Mouse (Mus musculus) adrenal gland, postnatal 14 days (tissue): Measurements from ENCODE around the gene Spa17. TPM values are rescaled to one million over a fixed set of nuclear protein-coding genes. Genes with fewer than 3 reads are reported as not detected.

Source experiments
- DNase-seq: peaks from one replicate; pipeline ENCODE4 v3.0.0; 2021; ENCODE audit warnings: mixed read lengths
- total RNA-seq: library from RNA; stranded (reverse); gene quantifications from 2 replicates; pipeline ENCODE4 v1.2.3, GENCODE M21; 2021

Gene Spa17
- total RNA-seq, 1 experiment from 2014 or later, result 4.9 TPM

DNA sequence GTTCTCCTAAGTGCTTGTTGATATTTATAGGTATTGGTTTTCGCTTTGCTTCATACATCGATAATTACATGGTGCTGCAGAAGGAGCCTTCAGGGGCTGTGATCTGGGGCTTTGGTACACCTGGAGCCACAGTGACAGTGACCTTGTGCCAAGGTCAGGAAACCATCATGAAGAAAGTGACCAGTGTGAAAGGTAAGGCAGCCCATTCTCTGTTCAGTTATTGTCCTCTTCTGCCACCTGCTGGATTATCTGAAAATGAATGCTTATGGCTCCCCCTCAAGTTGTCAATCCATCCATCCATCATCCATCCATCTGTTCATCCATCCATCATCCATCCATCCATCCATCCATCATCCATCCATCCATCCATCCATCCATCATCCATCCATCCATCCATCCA lies 3.2 kb upstream of the Spa17 start:
- DNase-seq, result peak; percentile 10

DNA sequence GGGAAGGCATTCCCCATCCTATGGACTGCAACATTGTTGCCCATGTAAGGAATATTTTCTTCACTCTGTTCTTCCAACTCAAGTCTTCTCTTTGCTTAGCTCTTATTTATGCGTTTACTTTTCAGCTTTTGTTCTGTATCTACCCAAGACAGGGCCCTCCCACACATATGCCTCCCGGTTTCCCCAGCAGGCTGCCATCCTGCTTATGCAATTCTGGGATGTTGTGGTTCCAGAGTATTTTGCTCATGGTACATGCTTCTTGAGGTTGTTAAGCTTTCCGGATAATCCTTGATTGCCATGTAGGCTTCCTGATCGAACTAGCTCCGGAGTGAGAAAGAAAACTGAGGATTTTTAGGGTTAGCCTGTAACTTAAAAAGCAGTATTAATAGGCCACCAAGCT lies 1.7 kb upstream of the Spa17 start:
- no peak for DNase-seq

DNA sequence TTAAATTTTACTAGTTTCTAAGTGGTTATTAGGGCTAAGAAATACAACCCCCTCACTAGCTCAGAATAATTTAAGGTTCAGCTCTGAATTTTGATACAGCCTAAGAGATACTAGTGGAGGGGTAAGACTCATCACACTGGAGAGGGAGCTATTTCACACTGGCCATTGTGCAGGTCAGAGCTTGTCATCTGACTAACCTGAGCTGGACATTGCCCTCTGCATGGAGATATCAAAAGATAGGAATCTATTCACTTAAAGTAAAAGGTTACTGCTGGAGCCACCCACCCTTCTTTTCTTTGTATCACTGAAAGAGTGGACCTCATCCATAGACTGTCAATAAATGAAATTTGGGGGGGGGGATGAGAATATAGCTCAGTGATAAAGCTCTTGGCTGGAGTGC lies 794 bp upstream of the Spa17 start:
- DNase-seq, result no peak

DNA sequence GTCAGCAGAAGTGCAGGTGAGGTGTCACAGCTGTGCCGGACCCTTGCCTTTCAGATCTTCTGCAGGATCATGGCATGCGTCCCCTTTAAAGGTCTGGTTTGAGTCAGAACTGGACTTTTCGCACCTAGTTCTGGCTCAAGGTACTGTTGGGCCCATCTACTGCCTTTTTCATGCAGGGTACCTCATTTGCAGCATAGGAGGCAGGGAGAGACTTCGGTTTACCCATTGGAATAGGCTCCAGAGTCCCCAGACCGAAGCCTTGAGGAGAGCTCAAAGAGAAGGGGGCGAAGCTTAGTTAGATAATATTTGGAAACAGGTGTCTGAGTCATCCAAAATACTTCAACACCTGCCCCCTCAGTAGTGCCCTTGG lies 374 bp upstream of the Spa17 start:
- no peak for DNase-seq

DNA sequence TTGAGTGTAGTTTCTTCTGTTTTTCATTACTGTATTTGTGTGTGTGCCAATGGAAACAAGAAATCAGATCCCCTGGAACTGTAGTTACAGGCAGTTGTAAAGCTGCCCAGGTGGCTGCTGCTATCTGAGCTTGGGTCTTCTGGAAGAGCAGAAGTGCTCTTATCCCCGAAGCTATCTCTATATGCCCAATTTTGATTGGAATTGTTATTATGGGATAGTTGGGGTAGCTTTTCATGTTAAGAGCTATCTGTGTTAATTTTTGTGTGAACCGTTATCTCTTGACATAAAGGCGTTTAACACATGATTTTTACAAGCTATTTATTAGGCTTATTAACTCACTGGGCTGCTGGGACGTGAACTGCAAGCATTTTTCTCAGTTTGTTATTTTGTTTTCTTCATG lies 4.0 kb downstream of the Spa17 start:
- DNase-seq, result no peak

DNA sequence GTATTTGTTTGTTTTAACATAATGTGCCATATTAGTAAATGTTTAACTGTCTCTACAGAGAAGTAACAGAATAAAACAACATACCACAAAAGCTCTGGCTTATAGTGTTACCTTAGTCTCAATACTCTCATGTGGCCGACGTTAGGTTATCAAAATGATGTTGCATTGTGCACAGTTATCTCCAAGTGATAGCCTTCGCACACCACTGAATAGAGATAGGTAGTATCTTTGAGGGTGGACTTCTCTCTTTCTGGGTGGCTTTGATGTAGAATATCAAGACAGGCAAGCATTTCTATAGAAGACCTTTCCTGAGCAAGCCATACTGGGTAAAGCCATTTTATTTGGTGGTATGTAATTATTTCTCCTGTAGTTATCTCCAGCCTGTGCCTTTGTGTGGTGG lies 8.4 kb downstream of the Spa17 start:
- DNase-seq, result no peak

DNA sequence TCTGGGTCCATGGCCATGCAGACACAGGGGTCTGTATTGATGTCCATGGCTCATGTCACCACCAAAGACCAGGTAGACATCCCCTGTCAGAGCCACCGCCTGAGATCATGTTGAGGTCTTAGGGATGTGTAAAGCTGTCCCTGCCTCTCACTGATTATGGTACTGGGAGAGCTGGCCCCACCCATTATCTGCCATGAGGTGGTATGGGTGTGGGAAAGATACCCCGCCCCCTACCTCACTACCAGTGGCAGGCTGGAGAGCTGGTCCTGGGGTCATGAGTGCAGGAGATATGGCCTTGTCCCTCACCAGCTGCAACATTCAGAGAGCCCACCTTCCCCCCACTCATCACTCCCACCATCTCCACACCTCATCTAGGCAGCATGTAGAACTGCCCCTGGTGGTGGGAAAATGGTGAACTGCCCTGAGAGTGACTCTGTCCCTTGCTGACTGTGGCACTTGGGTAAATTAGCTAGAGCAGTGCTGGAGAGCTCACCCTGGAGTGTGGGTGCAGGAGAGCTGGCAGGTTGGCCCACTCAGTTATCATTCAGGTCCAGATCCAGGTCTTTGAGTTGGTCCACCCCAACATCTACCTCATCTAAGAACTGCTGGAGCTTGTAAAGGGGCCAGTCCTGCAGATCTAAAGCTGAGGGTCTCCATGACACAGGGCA lies 12.8 kb downstream of the Spa17 start:
- no peak for DNase-seq

DNA sequence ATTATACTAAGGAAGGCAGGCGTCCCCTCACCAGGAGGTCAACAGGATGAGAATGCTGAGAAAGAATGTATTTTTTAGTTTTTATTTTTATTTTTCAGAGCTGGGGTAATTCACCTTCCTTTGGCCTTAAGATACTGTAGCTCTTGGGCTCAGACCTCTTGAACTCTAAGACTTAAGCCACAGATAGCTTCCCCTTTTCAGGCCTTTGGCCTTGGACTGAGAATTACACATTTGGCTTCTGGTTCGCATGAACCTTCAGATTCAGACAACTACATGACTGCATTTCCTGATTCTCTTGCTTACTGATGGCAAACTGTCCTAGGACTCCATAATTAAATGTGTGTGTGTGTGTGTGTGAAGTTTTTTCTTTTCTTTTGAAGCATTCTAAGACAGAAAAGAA lies 14.9 kb downstream of the Spa17 start:
- DNase-seq, result no peak

DNA sequence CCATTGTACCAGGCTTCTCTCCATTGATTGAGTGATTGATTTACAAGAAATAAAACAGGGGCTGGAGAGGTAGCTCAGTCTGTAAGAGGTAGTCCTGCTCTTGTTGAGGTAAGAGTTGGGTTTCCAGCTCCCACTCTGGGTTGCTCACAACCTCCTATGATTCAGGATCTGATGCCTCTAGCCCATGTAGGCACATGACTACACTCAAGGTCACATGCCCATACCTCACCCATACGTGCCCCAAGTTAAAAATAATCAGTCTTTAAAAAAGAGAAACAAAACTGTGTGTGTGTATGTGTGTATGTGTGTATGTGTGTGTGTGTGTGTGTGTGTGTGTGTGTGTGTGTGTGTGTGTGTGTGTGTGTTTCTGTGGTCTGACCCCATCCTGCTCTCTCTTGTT lies 18.0 kb downstream of the Spa17 start:
- no peak for DNase-seq

DNA sequence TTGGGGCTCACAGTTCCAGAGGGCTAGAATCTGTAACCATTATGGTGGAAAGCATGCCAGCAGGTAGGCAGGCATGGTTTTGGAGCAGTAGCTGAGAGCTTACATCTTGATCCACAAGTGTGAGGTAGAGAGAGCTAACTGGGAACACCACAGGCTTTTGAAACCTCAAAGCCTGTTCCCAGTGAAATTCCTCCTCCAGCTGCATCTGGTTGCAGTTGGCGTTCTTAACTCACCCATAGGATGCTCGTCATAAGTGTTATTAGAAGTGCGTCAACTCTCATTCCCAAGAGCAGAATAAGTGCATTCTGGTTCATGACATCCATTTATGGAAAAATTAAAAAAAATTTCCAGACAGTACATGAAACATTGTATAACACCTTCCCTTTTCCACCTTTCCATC lies 19.8 kb downstream of the Spa17 start:
- no peak for DNase-seq

DNA sequence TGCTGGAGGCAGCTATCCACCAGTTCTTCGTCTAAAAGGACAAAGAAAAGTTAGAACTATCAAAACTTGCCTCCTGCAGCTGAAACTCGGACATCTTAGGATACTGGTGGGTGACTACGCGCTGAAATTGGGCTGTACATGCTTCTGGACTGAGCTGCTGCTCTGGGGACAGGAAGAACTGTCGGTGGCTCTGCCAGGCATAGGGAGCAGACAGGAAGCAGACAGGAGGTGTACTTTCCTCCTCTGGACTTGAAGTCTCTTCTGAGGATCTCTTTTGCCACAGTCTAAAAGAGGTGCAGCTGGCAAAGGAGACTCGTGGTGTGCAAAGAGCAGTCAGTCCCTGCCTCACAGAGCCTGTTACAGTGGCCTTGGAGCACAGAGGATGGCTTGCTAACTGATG lies 20.9 kb downstream of the Spa17 start:
- no peak for DNase-seq

DNA sequence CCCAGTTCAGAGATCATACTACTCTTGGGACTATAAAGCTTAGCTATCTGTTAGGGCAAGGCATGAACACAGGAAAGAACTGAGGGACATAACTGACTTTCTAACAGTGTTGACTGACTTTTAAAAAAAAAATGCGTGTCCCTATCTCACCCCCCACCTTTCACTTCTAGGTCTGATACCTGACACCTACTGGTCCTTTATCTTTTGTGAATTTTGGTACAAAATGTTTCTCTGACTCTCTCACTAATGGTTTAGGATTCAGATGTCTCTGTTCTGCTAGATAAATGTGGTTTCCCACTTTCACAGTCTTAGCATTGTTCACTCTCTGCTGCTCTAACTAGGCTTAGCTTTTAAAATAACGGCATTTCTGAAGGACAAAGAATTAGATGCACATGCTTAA lies 21.5 kb downstream of the Spa17 start:
- DNase-seq, result no peak

DNA sequence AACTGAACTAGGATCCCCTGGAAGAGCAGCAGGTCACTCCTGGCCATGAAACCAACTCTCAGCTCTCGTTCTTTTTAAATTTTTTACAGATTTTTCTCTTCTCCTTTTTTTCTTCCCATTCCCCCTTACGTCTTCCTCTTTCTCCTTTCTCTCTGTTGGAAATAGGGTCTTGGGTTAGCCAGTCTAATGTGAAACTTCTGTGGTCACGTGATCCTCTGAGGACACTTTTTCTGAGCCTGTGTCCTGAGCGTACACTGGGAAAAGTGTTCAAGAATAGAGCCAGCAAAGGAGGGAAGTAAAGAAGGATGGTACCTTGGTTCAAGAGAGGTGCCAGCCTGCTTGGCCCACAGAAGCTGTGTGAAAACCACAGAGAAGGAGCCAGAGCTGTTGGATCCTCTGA lies 23.1 kb downstream of the Spa17 start:
- no peak for DNase-seq

DNA sequence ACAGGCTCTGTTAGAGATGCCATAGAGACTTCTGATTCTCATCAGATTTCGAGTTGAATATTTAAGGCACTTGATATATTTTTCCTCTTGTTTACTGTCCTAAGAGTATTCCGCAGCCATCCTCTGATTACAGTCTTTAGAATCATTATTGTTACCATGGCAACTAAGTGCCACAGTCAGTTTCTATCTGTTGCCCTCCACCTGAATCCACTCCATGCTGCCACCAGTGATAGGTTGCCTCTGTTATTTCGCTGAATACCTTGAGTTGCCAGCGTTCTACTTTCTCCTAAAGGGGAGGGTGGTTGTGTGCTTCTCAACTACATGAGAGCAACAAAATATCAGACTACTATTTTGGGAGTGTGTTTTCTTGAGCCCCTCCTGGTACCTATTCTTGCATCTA lies 26.8 kb downstream of the Spa17 start:
- no peak for DNase-seq

DNA sequence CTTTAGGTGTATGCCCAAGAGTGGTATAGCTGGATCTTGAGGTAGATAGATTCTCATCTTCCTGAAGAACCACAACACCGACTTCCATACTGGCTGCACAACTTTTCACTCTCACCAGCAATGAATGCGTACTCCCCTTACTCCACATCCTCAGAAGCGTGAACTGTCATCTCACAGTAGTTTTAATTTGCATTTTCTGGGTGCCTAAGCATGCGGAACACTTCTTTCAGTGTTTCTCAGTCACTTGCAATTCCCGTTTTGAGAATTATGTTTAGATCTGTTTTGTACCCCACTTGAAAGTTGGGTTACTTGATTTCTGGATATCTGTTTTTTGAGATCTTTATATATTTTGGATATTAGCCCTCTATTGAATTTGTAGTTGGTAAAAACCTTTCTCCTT lies 29.9 kb downstream of the Spa17 start:
- no peak for DNase-seq

DNA sequence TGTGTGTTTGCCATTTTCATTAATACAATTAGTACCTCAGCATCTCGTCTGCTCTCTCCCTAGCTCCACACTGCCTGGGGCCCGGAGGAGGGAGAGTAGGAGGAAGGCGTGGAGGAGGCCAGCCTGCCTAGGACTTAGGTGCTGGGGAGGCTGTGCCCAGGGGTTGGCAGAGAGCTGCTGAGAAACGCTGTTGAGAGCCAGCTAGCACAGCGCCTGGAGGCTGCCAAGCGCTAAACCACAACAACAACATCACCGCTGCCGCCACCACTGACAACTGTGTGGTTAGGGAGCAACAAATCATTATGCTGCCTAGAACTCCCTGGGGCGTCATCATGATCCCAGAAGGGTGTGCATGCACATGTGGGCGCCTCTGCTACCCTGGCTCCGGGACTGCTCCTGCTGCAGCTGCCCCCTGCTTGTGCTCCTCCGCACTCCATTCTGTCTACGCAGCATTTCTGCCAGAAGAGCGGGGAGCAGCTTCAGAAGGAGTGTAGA lies 37.0 kb downstream of the Spa17 start:
- peak; percentile 24 for DNase-seq

DNA sequence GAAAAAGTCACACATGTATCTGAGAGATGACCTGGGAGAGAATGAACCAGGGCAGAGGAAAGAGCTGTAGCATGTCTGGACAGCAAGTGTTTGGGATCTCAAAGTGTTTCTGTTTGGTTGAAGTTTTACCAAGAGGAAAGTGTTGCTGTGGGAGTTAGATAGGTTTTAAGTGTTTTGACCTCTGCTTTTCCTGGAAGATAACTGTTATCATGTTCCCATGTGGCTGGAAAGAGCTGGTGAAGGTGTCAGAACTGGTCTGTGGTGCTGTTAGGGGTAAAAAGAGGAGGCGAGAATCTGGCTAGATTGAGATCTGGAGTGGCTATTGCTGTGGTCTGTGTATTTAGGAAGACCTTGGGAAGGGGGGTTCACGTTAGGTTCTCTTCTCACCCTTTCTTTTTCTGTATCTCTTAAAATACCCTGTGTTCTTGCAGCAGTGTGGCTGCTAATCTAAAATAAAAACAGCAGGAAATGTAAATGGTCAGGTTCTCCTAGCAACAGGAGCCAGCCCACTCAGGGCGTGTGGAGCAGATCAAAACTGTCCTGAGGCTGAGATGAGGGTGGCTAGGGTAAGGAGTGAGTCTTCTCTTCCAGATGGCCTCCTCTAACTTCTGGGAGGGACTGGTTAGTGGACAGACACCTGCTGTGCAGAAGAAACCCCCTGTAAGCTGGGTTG lies 41.2 kb downstream of the Spa17 start:
- no peak for DNase-seq

DNA sequence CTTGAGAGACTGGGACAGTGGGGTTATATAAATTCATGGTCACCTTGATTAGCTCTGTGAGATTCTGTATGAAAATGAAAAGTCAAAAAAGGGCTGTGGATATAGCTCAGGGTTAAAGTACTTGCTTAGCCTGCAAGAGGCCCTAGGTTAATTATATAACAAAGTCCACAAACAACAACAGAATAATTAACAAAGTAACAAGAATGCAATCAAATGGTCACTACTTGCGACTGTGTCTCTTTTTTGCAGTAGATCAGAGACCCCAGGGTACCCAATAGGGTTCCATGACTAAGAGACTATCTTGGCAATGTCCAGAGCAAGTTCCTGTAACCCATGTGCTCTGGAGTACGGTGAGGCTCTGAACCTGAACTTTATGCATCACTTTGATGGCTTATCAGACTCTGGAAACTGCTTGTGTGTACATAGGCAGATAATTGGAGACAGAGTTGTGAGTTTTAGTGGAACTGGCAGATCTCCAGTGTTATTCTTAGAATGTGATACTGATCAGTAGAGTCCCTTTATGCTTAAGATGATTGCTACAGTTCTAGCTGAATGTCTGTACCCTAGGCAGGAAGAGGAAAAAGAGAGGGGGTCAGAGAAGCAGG lies 44.2 kb downstream of the Spa17 start:
- DNase-seq, result no peak

DNA sequence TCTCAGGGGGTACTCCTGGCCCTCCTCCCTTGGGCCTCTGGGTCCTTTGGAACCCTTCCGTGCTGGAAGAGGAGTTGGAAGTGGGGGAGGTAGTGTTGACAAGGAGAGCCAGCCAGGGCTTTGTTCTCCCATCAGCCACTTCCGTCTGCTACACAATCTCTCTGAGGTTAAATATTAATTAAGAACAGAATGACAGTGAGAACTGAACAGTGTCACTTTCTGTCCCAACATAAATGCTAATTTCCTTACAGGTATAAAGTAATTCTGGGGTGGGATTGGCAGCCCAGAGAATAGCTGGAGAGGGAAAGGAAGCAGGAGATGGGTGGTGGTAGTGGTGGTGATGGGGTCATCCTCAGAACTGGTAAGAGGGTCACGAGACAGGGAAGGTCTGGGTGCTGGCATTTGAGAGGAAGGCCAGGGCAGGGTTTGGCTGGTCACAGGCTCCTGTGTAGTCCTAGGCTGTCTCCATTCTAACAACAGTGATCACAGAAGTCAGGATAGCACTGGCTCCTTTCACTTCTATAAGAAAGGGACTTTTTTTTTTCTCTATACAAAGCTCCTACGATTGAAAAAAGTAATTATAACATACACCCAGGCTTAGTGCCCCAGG lies 44.8 kb downstream of the Spa17 start:
- no peak for DNase-seq

DNA sequence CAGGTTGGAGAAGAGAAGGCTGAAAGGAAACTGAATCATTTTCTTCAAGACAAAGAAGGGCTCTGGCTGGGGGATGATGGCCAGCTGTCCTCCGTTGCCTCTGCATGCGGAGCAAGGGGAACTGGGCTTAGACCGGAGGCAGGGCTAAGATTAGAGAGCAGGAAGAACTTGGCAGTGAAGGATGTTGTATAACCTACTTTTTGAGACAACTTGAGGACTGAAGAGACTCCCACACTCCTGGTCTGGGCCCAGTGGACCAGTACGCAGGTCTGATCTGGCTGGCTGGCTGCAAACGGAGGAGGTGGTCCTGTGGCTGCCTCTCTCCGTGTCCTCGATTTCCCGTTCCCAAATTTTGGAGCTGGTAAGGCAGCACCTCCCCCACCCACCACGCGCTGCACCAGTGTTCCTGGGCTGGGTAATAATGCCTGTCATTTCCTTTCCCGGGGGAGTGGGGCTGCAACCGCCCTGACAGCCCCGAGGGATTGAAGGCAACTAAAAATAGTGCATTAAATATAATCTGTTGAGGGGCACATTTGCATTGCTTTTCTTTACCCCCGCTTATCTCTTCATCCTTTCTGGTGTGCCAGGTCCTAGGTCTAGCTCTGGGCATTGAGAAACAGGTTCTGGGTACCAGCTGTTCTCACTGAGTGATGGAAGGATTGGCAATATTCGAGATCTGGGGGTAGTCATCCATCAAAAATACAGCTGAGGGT lies 45.5 kb downstream of the Spa17 start:
- DNase-seq, result peak; percentile 38

DNA sequence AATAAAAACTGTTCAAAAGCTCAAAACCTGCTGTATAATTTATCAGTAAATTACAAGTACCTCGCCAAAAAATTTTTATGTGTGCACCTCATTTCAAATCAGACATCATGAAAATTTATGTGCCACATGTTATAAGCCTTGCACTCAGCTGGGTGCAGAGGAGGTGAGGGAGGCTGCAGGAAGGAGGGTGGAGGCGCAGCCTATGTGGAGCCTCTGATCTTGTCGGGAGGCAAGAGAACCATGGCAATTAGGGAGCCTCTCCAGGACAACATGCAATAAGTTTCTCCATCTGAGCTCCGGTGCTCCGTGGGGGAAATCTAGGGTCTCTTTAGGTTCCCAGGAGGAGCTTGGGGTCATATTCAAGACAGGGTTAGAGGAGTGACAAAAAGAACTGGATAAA lies 46.1 kb downstream of the Spa17 start:
- DNase-seq, result no peak

DNA sequence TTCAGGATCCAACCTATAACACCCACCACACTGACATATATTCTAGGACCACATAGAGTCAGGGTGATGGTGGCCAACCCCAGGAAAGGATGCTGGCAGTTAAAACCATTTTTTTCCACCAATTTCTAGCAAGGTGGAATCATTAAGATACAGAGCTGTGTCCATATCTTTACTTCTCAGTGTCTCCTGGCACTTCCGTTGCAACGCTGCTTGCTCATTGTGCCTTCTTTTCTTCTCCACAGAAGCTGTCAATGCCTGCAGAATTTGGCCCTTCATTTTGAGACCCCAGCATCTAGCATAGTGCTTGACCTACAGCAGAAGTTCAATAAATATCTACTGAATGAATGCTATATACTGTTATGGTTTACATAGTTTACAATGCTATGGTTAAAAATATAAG lies 46.5 kb downstream of the Spa17 start:
- no peak for DNase-seq

DNA sequence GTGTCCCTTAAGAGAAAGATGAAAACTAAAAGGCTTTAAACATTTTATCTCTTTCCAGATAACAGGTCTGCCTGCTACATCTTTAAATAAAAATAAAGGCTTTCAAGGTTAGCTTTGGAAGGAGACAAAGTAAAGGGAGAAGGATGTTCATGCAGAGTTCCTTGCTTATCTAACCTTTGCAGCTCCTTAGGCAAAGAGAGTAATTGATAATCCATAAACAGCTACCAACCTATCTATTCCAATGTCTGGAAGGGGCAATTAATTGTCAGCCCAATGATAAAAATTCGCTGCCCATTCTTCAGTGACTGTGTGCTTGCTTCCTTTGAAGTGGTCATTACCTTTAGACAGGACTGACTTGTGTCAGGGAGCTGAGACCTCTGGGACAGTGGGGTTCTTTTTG lies 49.7 kb downstream of the Spa17 start:
- no peak for DNase-seq
